Mouse (Mus musculus): Measurements from ENCODE around the gene Dnajc21.
"Not testable (repeated sequence)": the region's sequence is repeated elsewhere in the genome, so short reads cannot be mapped to it uniquely, and the experiment has no call there.

Dnajc21 gene

DNA sequence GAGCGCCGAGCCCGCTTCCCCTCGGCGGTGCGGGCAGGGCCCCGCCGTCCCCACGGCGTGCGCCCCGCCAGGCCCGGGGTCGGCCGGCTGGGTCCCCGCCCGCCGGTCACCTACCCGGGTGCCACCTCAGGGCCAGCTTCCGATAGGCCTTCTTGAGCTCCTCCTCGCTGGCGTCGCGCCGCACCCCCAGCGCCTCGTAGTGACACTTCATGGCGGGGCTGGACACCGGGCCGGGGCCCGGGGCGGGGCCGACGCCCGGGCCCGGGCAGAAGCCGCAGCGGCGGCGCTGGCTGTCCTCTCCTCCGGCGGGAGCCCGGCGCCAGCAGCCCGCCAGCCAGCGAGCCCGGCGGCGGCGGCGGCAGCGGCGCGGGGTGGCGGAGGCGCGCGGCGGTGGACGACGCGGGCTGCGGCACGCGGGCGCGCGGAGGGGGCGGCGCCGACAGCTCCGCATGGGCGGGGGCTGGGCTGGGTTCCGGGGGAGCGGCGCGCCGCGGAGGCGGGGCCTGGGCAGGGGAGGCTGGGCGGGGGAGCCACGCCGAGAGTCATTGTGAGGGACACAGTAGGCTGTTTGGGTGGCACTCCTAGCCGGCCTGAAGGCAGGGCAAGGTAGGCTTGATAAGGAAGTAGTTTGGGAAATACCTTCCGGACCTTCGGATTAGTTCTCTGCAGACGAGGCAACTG, at the start of gene Dnajc21:
Gene Dnajc21 (minus strand): TSS at position 366 of the 681 bp plus-strand sequence.
- DNase-seq (ENCODE audit: low spot score in 2 of 2), result peak; percentile 69 to 72

DNA sequence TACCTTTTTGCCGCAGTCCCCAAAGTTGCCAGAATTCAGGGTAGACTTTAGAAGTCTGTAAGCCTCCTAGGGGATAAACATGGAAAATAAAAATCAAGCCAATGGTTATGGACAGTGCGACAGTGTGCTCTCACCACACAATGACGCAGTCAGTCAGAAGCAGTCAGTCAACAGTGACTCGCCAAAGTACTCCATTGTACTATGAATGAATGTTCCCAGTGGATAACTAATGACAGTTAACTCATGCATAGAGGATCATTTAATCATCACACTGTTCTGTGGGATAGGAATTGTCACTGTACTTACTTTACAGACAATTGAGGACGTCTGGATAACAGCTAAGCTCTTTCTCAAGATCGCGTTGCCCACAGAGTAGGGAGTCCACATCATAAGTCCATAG, 44.9 kb upstream of the Dnajc21 start:
- no peak for DNase-seq (ENCODE audit: low spot score in 2 of 2)

DNA sequence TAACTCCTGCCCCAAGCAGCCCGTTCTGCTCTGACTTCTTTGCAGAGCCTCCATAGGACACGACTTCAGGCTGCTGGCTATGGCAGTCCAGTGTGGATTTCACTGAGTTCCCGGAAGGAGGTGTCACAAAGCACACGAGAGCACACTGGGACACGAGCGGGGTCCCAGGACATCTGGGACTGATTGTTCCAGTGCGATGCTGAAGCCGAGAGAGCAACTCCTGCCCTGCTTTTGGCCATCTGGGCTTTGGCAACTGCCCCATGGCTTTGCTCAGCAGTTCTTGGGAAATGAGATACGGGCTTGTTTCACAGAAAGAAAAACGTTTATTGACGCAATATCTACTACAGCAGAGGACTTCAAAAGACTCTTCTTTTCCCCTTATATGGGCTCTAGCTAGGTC, 35.8 kb upstream of the Dnajc21 start:
- no peak for DNase-seq (ENCODE audit: low spot score in 2 of 2)

DNA sequence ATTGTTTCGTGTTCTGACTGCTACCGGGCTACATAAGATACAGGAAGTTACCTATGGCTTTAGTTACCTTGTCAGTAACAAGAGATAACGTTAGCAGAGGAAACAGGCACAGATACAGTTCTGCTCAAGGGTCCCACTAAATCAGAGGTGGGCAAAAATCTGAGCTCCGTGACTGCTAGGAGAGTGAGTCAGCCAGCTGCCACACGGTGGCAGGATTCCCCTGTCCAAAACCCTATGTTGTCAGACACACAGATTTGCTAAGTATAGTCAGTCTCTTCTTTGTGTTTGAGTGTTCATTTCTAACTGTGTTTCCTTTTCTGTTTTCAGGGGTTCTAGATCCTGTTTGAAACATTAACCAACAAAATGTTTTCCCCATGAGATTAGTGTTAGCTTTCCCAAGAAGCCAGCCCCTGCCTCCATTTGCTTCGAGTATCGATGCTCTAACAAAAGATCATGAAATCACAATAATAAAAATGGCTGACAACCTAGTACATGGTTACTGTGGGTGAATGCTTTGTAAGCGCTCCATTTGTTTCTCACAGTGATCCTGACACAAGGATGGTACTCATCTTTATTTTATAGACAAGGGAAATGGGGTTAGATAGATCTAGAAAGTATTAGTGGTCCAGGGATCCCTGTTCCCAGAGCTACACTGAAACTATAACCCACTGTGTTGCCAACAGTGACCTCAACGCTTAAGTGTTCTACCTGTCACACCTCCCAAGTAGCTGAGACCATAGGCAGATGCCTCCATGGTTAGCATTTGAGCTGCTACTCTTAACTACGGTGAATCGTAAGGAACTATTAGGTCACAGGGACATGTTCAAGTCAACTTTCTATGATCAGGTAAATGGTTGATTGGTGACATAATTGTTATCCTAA, 30.8 kb upstream of the Dnajc21 start:
- no peak for DNase-seq (ENCODE audit: low spot score in 2 of 2)

DNA sequence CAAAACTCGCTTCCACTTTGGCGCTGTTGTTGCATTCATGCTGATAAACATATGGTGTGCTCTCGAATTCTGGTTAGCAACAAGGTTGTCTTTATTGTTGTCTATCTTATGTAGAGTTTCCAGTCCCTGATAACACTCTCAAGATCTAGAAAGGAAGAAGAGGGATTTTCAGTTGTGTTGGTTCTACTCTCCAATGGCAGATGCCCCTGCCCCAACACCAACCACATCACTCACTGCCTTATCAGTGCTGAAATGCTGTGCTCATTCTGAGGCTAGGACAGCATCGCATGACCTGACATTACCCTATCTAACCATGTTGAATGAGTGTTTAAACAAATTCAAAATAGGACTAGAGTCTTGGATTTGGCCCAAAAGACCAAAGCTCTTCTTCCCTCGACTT, 29.7 kb upstream of the Dnajc21 start:
- no peak for DNase-seq (ENCODE audit: low spot score in 2 of 2)

DNA sequence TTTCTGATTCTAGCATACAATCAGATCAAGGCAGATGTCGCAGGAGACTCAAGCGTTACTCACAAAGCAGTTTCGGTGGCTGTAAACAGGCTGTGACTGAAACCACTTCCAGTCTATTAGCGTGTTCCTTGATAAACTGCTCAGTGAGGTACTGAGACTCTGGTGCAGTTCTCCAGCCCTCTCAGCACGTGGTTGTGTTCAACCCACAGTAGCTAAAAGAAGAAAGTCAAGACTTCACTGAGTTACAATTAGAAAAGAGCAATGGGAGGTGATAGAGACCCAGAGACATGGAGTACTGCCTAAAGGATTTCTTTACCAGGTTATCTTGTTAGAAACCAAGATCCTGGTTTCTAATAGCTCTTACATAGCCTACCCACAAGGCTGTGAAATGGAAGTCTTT, 29.3 kb upstream of the Dnajc21 start:
- DNase-seq (ENCODE audit: low spot score in 2 of 2), result no peak

DNA sequence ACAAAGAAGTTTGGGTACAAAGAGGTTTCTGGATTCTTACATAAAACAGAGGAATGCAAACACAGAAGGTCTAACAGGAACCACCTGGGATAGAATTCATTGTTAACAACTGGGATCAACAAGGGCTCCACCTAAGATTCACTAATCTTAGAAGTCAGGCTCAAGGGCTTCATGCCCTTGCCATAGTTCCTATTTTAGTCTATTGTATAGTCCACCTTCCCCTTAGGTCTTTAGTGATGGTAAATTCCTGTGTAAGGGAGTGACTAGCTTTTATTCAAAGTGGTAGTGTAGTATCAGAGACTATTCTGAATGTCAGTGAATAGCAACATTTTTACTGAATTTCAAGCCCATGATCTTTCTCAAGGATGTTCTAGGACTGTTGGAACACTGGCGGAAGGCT, 26.4 kb upstream of the Dnajc21 start:
- not testable (repeated sequence) for DNase-seq (ENCODE audit: low spot score in 2 of 2)

DNA sequence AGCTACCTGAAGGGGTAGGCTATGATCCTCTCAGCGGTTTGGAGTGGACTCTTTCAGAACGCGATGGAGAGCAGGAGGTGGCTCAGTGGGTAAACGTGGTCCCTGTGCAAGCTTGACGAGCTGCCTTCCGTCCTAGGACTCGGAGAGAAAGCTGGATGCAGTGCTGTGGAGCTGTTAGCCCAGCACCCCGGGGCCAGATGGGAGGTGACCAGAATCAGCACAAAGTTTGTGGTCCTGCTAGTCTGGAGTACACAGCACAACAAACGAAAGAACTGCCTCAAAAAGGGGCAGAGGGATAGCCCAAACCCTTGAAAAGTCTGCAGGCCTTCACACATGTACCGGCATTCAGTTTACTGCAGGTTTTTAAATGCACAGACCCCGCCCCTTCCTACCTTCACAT, 25.6 kb upstream of the Dnajc21 start:
- DNase-seq (ENCODE audit: low spot score in 2 of 2), result no peak

DNA sequence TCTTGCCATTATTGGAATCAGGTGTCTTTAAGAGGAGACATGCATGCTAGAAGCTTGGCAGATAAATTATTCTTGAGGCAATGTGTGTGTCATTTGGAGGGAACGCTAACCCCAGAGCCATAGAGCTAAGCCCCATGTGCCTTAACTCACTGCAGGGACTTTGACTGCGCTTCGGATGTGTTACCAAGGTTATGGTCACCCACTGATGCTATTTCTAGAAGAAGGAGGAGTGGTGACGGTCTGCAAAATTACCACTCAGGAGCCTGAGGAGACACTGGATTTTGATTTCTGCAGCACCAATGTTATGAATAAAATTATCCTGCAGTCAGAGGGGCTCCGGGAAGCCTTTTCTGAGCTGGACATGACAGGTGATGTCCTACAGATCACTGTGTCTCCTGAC, 19.8 kb upstream of the Dnajc21 start:
- no peak for DNase-seq (ENCODE audit: low spot score in 2 of 2)

DNA sequence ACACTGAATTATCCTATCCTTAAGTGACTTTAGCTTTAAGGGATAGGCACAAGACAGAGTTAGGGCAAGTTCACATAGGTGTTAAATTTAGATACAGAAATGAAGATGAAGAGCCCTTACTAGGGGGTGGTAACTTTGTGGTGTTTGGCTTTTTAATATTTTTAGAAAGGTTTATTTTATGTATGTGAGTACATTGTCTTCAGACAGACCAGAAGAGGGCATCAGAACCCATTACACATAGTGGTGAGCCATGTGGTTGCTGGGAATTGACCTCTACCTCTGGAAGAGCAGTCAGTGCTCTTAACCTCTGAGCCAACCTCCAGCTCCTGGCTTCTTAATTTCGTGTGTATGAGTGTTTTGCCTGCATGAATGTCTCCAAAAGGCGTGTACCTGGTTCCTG, 16.9 kb upstream of the Dnajc21 start:
- DNase-seq (ENCODE audit: low spot score in 2 of 2), result no peak

DNA sequence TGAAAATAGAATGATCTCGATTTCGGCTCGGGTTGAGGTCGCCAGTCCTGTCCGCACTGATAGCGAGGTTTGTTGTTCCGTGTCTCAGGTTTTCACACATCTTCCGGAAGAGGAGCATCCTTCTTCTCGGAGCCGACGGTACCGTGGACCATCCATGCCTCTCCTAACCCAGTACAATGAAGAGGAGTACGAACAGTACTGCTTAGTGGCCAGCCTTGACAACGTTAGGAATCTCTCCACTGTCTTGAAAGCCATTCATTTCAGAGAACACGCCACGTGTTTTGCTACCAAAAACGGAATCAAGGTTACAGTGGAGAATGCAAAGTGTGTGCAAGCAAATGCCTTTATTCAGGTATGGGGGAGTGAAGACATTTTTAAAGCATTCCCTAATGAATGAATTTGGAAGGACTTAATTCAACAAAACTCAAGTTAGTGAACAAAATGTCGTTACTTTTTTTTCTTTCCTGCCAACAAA, 16.1 kb upstream of the Dnajc21 start:
- no peak for DNase-seq (ENCODE audit: low spot score in 2 of 2)

DNA sequence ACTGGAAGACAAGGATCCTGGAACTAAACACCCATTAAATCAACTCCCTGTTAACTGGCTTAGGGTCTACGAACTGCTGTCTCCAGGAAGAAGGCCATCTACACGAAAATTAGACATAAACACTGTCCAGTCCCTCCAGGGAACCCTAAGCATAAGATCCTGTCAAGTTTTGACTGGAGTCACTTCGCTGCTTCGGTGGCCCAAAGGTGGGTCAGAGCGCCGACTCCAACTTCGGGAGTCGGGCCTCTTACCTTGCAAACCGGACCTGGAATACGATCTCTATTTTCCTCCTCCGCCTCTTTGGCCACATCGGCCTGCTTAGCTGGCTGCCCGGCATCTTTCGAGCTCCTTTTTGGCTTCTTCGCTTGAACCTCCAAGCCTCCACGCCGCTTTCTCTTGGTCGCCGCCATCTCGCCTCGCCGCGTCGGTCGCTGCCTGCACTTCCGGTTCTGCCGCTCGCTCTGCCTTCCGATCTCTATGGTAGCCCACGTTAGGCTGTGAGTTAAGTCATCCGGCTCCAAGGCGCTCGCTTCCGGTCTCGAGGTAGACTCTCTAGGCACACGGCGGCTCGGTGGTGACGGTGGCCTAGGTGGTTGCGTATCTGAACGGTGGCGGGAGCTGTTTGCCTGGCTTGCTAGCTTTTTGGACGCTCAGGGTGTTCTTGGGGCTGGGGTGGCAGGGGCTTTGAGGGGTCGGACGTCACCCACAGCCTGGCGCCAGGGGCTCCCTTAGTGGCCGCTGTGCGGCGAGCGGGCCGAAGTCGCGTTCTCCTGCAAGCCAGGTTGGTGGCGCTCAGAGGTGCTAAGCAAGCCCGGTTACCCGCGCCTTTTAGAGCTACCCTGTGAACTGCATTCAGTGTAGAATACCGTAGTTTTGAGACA, 15.4 kb upstream of the Dnajc21 start, which contains the start of the genes Brix1 and Rad1:
Gene Brix1 (minus strand): TSS at position 464 of the 881 bp plus-strand sequence.
Gene Rad1 (plus strand): TSS at position 535 of the 881 bp plus-strand sequence.
- DNase-seq (ENCODE audit: low spot score in 2 of 2), result peak; percentile 86 to 91

DNA sequence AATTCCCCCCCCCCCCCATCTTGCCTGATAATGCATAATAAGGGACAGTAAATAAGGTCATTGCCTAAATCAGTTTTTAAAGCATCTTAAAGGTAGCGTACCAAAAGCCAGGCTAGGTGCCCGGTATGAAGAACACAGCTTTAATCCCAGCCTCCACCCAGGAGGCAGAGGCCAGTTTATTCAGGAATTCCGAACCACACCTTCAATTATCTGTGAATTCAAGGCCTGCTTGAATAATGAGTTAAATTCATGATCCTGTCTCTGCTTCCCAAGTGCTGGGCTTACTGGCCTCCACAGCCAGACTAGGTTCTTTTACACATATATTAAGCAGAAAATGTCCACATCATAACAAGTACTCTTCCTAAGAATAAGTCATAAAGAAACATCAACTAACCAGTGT, 625 bp upstream of the Dnajc21 start:
- no peak for DNase-seq (ENCODE audit: low spot score in 2 of 2)

DNA sequence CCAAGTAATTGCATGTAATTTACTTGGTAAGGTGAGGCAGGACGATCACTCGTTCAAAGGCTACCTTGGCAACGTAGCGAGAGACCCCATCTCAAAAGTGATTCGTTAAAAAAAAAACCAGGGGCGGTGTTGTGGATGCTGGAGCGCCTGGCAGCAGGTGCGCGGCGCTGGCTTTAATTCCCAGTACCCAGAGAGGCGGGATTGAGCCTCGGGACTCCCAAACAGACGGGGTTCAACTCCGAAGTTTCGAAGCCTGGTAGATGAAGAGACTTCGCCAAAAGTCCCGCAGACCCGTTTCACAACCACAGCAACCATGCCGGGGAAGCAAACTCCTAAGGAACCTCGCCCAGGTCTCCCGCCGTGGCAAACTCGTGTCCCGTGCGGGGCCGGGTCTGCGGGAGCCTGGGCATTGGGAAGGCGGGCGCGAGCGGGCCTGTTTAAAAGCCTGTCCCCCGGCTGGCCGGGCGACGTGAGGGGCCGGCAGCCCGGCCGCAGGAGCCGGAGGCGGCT, 620 bp downstream of the Dnajc21 start:
- DNase-seq (ENCODE audit: low spot score in 2 of 2), result peak; percentile 8 to 18

DNA sequence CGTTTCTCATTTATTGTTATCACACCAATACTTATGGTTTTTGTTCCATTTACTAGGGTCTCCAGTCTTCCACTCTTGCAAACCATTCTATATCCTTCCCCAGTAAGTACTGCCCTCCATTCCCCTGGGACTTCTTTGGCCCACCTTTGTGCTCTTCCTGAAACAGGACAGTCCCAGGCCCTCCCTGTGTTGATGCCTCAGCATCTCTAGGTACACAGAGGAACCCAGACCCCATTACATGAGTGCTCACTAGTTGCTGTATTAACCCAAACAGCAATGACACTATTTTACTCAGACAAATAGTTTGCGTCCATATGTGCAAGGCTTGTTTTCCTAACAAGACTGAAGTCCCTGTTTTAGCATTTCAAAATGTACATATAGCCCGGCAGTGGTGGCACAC, 1.6 kb downstream of the Dnajc21 start:
- DNase-seq (ENCODE audit: low spot score in 2 of 2), result no peak

DNA sequence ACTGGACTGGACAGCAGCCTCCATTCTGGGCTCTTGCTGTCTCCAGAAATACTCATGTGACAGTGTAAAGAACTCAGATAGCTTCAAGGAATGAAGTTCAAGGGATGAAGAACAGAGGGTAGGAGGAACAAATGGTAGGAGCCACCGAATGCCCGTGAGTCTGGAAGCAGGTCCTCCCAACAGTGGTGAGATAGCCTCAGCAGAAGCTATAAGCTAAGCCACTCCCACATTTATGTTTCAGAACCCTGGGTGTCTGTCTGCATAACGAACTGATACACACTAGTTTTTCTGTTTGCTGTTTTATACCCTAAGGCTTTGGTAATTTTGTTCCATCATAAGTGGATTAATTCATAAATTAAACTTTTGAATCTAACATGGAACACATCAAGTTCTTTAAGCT, 5.6 kb downstream of the Dnajc21 start:
- no peak for DNase-seq (ENCODE audit: low spot score in 2 of 2)

DNA sequence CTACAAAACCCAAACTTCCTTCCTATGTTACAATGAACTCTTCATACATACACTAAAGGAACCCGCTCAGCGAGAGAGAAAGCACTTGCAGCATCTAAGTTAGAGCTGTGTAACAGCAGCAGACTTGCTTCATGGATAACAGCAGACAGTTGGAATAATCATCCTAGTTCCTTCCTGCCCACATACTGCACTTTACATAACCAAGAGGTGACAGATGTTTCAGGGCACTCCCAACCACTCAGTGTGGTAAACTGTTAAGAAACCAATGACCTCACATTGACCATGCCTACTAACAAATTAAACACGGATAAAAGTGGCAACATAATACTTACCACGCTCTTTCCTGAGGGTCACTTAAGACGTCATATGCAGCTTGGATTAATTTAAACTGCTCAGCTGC, 6.8 kb downstream of the Dnajc21 start:
- DNase-seq (ENCODE audit: low spot score in 2 of 2), result no peak

DNA sequence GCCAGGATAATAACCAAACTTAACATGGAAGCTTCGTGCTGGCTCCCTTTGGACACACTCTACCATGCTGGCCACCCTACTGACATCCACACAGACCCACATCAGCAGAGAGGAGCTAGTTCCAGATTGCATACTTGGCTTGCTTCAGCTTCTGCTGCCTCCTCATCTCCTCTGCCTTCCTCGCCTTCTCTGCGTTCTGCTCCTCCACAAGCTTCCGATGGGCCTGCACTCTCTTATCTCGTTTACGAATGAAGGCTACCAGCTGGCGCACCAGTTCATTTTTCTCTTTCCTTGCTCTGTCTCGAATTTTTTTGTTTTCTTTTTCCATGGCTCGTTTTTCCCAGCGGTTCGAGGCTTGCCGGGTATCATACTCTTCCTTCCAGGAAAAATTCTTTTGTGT, 9.3 kb downstream of the Dnajc21 start:
- no peak for DNase-seq (ENCODE audit: low spot score in 2 of 2)

DNA sequence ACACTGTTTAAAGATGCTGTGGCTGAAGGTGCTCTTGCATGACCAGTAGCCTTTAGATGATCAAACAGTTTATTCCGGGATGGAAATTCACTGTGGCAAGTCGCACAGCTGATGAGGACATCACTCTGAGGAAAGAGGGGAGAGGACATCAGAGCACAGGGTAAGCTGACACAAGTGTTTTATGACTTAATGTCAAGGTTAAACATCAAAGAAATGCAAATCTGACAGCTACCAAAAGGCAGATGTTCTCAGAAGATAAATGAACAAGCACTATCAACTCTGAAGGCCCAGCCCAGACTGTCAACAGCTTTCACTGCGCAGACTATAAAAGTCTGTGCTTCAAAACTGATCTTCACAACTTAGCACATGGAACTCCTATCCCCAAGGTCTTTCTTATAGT, 23.2 kb downstream of the Dnajc21 start:
- DNase-seq (ENCODE audit: low spot score in 2 of 2), result no peak

DNA sequence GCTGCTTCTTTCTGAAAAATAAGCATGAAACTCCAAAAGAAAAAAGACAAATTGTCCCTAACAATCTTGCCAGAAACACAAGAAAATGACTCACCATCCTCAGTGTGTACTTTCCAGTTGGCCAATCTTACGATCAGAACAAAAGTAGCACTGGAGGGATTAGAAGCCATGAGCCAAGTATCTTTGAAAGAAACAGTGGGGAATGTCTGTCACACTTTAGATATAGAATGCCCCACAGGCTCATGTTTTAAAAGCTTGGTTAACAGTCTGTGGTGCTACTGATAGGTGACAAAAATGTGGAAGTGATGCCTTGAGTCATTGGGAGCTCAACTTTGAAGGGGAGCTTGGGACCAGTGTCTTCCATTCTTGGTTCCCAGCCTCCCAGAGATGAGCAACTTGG, 28.0 kb downstream of the Dnajc21 start:
- no peak for DNase-seq (ENCODE audit: low spot score in 2 of 2)

DNA sequence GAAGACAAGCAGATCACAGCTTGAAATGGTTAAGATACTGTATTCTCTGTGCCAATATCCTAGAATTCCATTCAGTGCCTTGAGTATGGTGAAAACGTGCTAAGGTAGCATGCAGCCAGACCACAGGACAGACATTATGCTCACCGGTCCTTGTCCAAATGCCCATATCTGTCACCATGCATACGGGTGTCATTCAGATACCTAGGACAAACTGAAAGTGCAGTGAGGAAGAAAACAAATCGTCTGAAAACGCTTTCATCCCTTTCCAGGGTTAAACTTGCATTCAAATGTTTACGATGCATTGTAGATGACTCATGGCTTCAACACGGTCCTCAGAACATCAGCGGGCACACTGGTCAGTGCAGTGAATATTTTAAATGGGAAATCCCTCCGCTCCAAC, 28.8 kb downstream of the Dnajc21 start:
- no peak for DNase-seq (ENCODE audit: low spot score in 2 of 2)

DNA sequence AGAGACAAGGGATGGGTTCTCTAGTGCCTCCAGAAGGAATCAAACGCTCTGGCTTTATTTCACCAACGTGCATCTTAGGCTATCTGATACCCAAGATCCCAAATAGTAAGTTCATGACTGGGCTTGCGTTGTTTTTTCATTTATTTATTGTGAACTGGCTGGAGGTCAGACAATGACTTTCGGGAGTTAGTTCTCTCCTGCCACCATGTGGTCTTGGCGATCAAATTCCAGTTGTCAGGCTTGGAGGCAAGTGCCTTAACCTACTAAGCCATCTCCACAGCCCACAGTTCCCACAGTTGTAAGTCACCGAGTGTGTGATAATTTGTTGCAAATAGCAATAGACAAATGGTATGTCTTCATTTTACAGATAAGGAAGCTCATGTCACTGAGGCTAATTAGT, 30.4 kb downstream of the Dnajc21 start:
- DNase-seq (ENCODE audit: low spot score in 2 of 2), result no peak

All from spleen, postnatal 14 days (tissue).